Mouse (Mus musculus) hindbrain, embryonic 12.5 days (tissue): ENCODE measurements at regions not wholly inside any gene's neighbourhood (a gene's known extent, or its start where the extent isn't known, plus 50 kb on each side); places are given as distances from the start of the nearest gene placed in this dataset.

Experiments
- ATAC-seq: fragments of 200-750 bp; cut with Nextera tagmentation; 2 replicates; pipeline ENCODE4 v1.8.0; 2017; ENCODE audit warnings: moderate TSS enrichment; ENCODE audit not compliant: low FRiP score
- H3K27ac ChIP-seq: fragments of 300-500 bp; sonication (generic); 2 replicates; pipeline ENCODE4 v1.5.1; 2016; ENCODE audit warnings: mild to moderate bottlenecking
- H3K27me3 ChIP-seq: fragments of 300-500 bp; sonication (generic); 2 replicates; pipeline ENCODE4 v1.6.1; 2016; ENCODE audit warnings: mild to moderate bottlenecking
- H3K36me3 ChIP-seq: fragments of 300-500 bp; sonication (generic); 2 replicates; pipeline ENCODE4 v1.6.1; 2016; ENCODE audit warnings: mild to moderate bottlenecking
- H3K4me1 ChIP-seq: fragments of 300-500 bp; sonication (generic); 2 replicates; pipeline ENCODE4 v1.6.1; 2016
- H3K4me2 ChIP-seq: fragments of 300-500 bp; sonication (generic); replicated peaks from 2 replicates; pipeline ENCODE4 v1.6.1; 2016; ENCODE audit warnings: mild to moderate bottlenecking
- H3K4me3 ChIP-seq: fragments of 300-500 bp; sonication (generic); 2 replicates; pipeline ENCODE4 v1.5.1; 2016; ENCODE audit warnings: mild to moderate bottlenecking
- H3K9ac ChIP-seq: fragments of 300-500 bp; sonication (generic); 2 replicates; pipeline ENCODE4 v1.6.1; 2016; ENCODE audit warnings: mild to moderate bottlenecking, moderate library complexity
- H3K9me3 ChIP-seq: fragments of 300-500 bp; sonication (generic); replicated peaks from 2 replicates; pipeline ENCODE4 v1.6.1; 2016; ENCODE audit warnings: mild to moderate bottlenecking
- WGBS: fragments of 180-500 bp; shearing (Covaris S2); methylation state at CpG from one replicate; pipeline ENCODE4 v1.1.7; 2016; 5-methylcytosine and 5-hydroxymethylcytosine counted together

- H3K9ac ChIP-seq, result no peak overlapping the region
- H3K4me1 ChIP-seq, result no peaks in the 10 kb centered on the region
- no peak overlapping the region for H3K27ac ChIP-seq
- ATAC-seq, result no peak
- no peak overlapping the region for H3K4me3 ChIP-seq
- H3K9me3 ChIP-seq, result no peaks in the 10 kb centered on the region
- no peaks in the 10 kb centered on the region for H3K27me3 ChIP-seq
- no peak overlapping the region for H3K4me2 ChIP-seq
- WGBS, result 82% methylated on average over 6 of the region's 6 CpGs
- H3K36me3 ChIP-seq, result no peaks in the 10 kb centered on the region
Measured at GRCm38 (mm10) chr9:52762836-52763235, 83.3 kb upstream of the AI593442 start.

DNA sequence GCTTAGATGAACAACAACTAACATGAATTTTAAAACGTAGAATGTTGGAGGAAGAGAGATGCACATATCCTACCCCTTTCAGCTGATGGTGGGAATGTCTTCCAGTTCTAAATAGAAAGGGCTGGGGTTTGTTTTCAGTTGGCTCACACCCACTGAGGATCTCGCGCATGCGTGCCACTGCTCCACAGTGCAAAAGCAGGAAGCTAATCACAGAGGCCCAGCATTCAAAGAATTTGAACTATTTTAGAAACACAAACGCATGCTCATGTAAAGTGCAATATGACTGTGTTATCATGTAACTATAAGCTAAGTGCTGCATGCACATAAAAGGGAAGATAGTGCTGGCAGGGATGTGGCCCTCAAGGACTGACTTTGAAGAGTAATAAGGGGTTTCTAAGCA is 81.7 kb upstream of the AI593442 start:
- no peak overlapping the region for H3K27ac ChIP-seq
- no peak overlapping the region for H3K9ac ChIP-seq
- no peak overlapping the region for H3K4me3 ChIP-seq
- ATAC-seq, result no peak
- H3K27me3 ChIP-seq, result no peaks in the 10 kb centered on the region
- H3K4me2 ChIP-seq, result no peak overlapping the region
- H3K9me3 ChIP-seq, result no peaks in the 10 kb centered on the region
- H3K36me3 ChIP-seq, result no peaks in the 10 kb centered on the region
- no peaks in the 10 kb centered on the region for H3K4me1 ChIP-seq
- WGBS, result 78% methylated on average over 5 of the region's 5 CpGs

DNA sequence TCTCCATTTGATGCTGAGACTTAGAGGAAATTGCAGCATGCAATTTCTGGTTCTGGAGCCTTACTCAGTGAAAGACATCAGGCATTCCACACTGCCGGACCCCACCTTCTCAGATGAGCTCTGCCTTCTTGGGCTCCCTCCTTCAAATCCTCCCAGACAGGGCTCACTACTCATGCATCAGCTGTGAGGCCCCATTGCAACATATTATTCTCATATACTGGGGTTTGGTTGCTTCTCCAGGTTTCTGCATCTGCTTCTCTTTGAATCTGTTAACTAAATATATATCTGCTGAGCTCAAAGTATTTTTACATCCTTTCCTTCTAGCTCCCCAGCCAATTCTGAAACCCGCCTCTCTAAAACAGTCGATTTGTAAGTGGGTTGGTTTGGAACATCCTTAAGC is 68.8 kb upstream of the AI593442 start:
- Histone ChIP-seq H3K4me2 (no peak overlapping the region), H3K9me3 (no peaks in the 10 kb centered on the region), H3K27me3 (no peaks in the 10 kb centered on the region), H3K36me3 (no peaks in the 10 kb centered on the region), H3K4me3 (no peak overlapping the region), H3K27ac (no peak overlapping the region), H3K4me1 (no peaks in the 10 kb centered on the region), H3K9ac (no peak overlapping the region)
- 88% methylated on average over 3 of the region's 3 CpGs for WGBS
- ATAC-seq, result no peak

- no peak overlapping the region for H3K9ac ChIP-seq
- WGBS, result 88% methylated on average over 5 of the region's 5 CpGs
- H3K27me3 ChIP-seq, result no peaks in the 10 kb centered on the region
- no peaks in the 10 kb centered on the region for H3K36me3 ChIP-seq
- no peak overlapping the region for H3K4me2 ChIP-seq
- H3K9me3 ChIP-seq, result no peaks in the 10 kb centered on the region
- no peak overlapping the region for H3K27ac ChIP-seq
- H3K4me1 ChIP-seq, result no peaks in the 10 kb centered on the region
- no peak overlapping the region for H3K4me3 ChIP-seq
- ATAC-seq, result no peak
Measured at GRCm38 (mm10) chr9:52738560-52739100, 59.0 kb upstream of the AI593442 start.
